Mouse (Mus musculus) liver, embryonic 13.5 days (tissue): ENCODE measurements at regions not wholly inside any gene's neighbourhood (a gene's known extent, or its start where the extent isn't known, plus 50 kb on each side); places are given as distances from the start of the nearest gene placed in this dataset.

Experiments
- ATAC-seq: fragments of 200-750 bp; cut with Nextera tagmentation; 2 replicates; pipeline ENCODE4 v1.8.0; 2017; ENCODE audit warnings: low read depth, mild to moderate bottlenecking, moderate number of reproducible peaks, moderate library complexity
- DNase-seq: peaks from one replicate; pipeline ENCODE4 v3.0.0; 2022
- H3K27ac ChIP-seq: fragments of 300-500 bp; sonication (generic); 2 replicates; pipeline ENCODE4 v1.5.1; 2015; ENCODE audit warnings: moderate library complexity, mild to moderate bottlenecking, inconsistent platforms
- H3K27me3 ChIP-seq: fragments of 300-500 bp; sonication (generic); 2 replicates; pipeline ENCODE4 v1.6.1; 2015; ENCODE audit warnings: mild to moderate bottlenecking, inconsistent platforms
- H3K36me3 ChIP-seq: fragments of 300-500 bp; sonication (generic); 2 replicates; pipeline ENCODE4 v1.6.1; 2015; ENCODE audit warnings: mild to moderate bottlenecking, inconsistent platforms
- H3K4me1 ChIP-seq: fragments of 300-500 bp; sonication (generic); replicated peaks from 2 replicates; pipeline ENCODE4 v1.6.1; 2015; ENCODE audit warnings: inconsistent platforms
- H3K4me2 ChIP-seq: fragments of 300-500 bp; sonication (generic); 2 replicates; pipeline ENCODE4 v1.6.1; 2015; ENCODE audit warnings: inconsistent platforms, mild to moderate bottlenecking, moderate library complexity
- H3K4me3 ChIP-seq: fragments of 300-500 bp; sonication (generic); replicated peaks from 2 replicates; pipeline ENCODE4 v1.5.1; 2015; ENCODE audit warnings: mild to moderate bottlenecking, inconsistent platforms
- H3K9ac ChIP-seq: fragments of 300-500 bp; sonication (generic); 2 replicates; pipeline ENCODE4 v1.6.1; 2015; ENCODE audit warnings: mild to moderate bottlenecking, inconsistent platforms
- H3K9me3 ChIP-seq: fragments of 300-500 bp; sonication (generic); replicated peaks from 2 replicates; pipeline ENCODE4 v1.6.1; 2016; ENCODE audit warnings: inconsistent platforms
- WGBS: fragments of 180-500 bp; shearing (Covaris S2); methylation state at CpG from one replicate; pipeline ENCODE4 v1.1.7; 2015; ENCODE audit not compliant: insufficient replicate concordance; 5-methylcytosine and 5-hydroxymethylcytosine counted together

GRCm38 (mm10) chr12:25890722-25891121, 524.3 kb downstream of the Rnf144a start:
- Histone ChIP-seq H3K9ac (no peak overlapping the region), H3K27me3 (no peaks in the 10 kb centered on the region), H3K4me3 (no peak overlapping the region), H3K27ac (no peak overlapping the region), H3K36me3 (no peaks in the 10 kb centered on the region), H3K4me1 (no peaks in the 10 kb centered on the region), H3K9me3 (no peaks in the 10 kb centered on the region), H3K4me2 (no peak overlapping the region)
- 52% methylated on average over 1 of the region's 1 CpGs for WGBS
- ATAC-seq (no peak), DNase-seq (no peak)

GRCm38 (mm10) chr12:25883771-25884171, 531.3 kb downstream of the Rnf144a start:
- Histone ChIP-seq H3K4me3 (no peak overlapping the region), H3K4me1 (no peaks in the 10 kb centered on the region), H3K4me2 (no peak overlapping the region), H3K27me3 (no peaks in the 10 kb centered on the region), H3K9me3 (no peaks in the 10 kb centered on the region), H3K9ac (no peak overlapping the region), H3K27ac (no peak overlapping the region), H3K36me3 (no peaks in the 10 kb centered on the region)
- ATAC-seq (no peak), DNase-seq (no peak)
- WGBS = 48% methylated on average over 5 of the region's 5 CpGs

GRCm38 (mm10) chr12:25871816-25872215, 543.2 kb downstream of the Rnf144a start:
- Histone ChIP-seq H3K36me3 (no peaks in the 10 kb centered on the region), H3K27me3 (no peaks in the 10 kb centered on the region), H3K27ac (no peak overlapping the region), H3K9ac (no peak overlapping the region), H3K4me1 (no peaks in the 10 kb centered on the region), H3K9me3 (no peaks in the 10 kb centered on the region), H3K4me3 (no peak overlapping the region), H3K4me2 (no peak overlapping the region)
- ATAC-seq (no peak), DNase-seq (no peak)
- WGBS = 61% methylated on average over 4 of the region's 4 CpGs

- Histone ChIP-seq H3K36me3 (no peaks in the 10 kb centered on the region), H3K4me1 (no peaks in the 10 kb centered on the region), H3K27me3 (no peaks in the 10 kb centered on the region), H3K9ac (no peak overlapping the region), H3K27ac (no peak overlapping the region), H3K4me2 (no peak overlapping the region), H3K9me3 (no peaks in the 10 kb centered on the region), H3K4me3 (no peak overlapping the region)
- DNase-seq (no peak), ATAC-seq (no peak)
- WGBS = 63% methylated on average over 11 of the region's 11 CpGs
Observed at GRCm38 (mm10) chr12:25871001-25871461, 544.0 kb downstream of the Rnf144a start.

- Histone ChIP-seq H3K9me3 (no peaks in the 10 kb centered on the region), H3K27ac (no peak overlapping the region), H3K4me2 (no peak overlapping the region), H3K27me3 (no peaks in the 10 kb centered on the region), H3K9ac (no peak overlapping the region), H3K4me1 (no peaks in the 10 kb centered on the region), H3K4me3 (no peak overlapping the region), H3K36me3 (no peaks in the 10 kb centered on the region)
- no peak for ATAC-seq
- no peak for DNase-seq
Observed at GRCm38 (mm10) chr12:25869846-25870245, 545.2 kb downstream of the Rnf144a start.

GRCm38 (mm10) chr12:25865063-25865462, 550.0 kb downstream of the Rnf144a start:
- no peaks in the 10 kb centered on the region for H3K9me3 ChIP-seq
- DNase-seq (no peak), ATAC-seq (no peak)
- no peaks in the 10 kb centered on the region for H3K36me3 ChIP-seq
- no peak overlapping the region for H3K4me2 ChIP-seq
- H3K27ac ChIP-seq = no peak overlapping the region
- no peaks in the 10 kb centered on the region for H3K4me1 ChIP-seq
- no peak overlapping the region for H3K4me3 ChIP-seq
- WGBS = 55% methylated on average over 3 of the region's 3 CpGs
- H3K9ac ChIP-seq = no peak overlapping the region
- no peaks in the 10 kb centered on the region for H3K27me3 ChIP-seq

GRCm38 (mm10) chr12:25864113-25864852, 550.8 kb downstream of the Rnf144a start:
- ATAC-seq = no peak

GRCm38 (mm10) chr12:25861100-25861499, 554.0 kb downstream of the Rnf144a start:
- no peak for DNase-seq
- 75% methylated on average over 3 of the region's 3 CpGs for WGBS

More at GRCm38 (mm10) chr12:25864113-25864852, 550.8 kb downstream of the Rnf144a start:
- no peaks in the 10 kb centered on the region for H3K36me3 ChIP-seq
- DNase-seq = no peak
- no peak overlapping the region for H3K4me3 ChIP-seq
- 45% methylated on average over 7 of the region's 7 CpGs for WGBS
- H3K27ac ChIP-seq = no peak overlapping the region
- no peak overlapping the region for H3K4me2 ChIP-seq
- H3K9ac ChIP-seq = no peak overlapping the region
- H3K27me3 ChIP-seq = no peaks in the 10 kb centered on the region
- H3K9me3 ChIP-seq = no peaks in the 10 kb centered on the region
- no peaks in the 10 kb centered on the region for H3K4me1 ChIP-seq

GRCm38 (mm10) chr12:25858397-25858796, 556.7 kb downstream of the Rnf144a start:
- ATAC-seq (no peak), DNase-seq (no peak)
- Histone ChIP-seq H3K4me3 (no peak overlapping the region), H3K4me2 (no peak overlapping the region), H3K27ac (no peak overlapping the region), H3K36me3 (no peaks in the 10 kb centered on the region), H3K4me1 (no peaks in the 10 kb centered on the region), H3K9me3 (no peaks in the 10 kb centered on the region), H3K9ac (no peak overlapping the region), H3K27me3 (no peaks in the 10 kb centered on the region)
- 72% methylated on average over 6 of the region's 6 CpGs for WGBS

More at GRCm38 (mm10) chr12:25861100-25861499, 554.0 kb downstream of the Rnf144a start:
- Histone ChIP-seq H3K4me1 (no peaks in the 10 kb centered on the region), H3K4me3 (no peak overlapping the region), H3K27me3 (no peaks in the 10 kb centered on the region), H3K27ac (no peak overlapping the region), H3K36me3 (no peaks in the 10 kb centered on the region), H3K9me3 (no peaks in the 10 kb centered on the region), H3K4me2 (no peak overlapping the region), H3K9ac (no peak overlapping the region)
- no peak for ATAC-seq

GRCm38 (mm10) chr12:25830057-25830456, 585.0 kb downstream of the Rnf144a start:
- Histone ChIP-seq H3K4me2 (no peak overlapping the region), H3K9me3 (no peaks in the 10 kb centered on the region), H3K36me3 (no peaks in the 10 kb centered on the region), H3K4me3 (no peak overlapping the region), H3K27ac (no peak overlapping the region), H3K27me3 (no peaks in the 10 kb centered on the region), H3K9ac (no peak overlapping the region), H3K4me1 (no peaks in the 10 kb centered on the region)
- DNase-seq (no peak), ATAC-seq (no peak)
- WGBS = 58% methylated on average over 7 of the region's 7 CpGs

GRCm38 (mm10) chr12:25827961-25828360, 587.1 kb downstream of the Rnf144a start:
- Histone ChIP-seq H3K4me3 (no peak overlapping the region), H3K9ac (no peak overlapping the region), H3K27ac (no peak overlapping the region), H3K27me3 (no peaks in the 10 kb centered on the region), H3K4me1 (no peaks in the 10 kb centered on the region), H3K4me2 (no peak overlapping the region), H3K9me3 (no peaks in the 10 kb centered on the region), H3K36me3 (no peaks in the 10 kb centered on the region)
- 64% methylated on average over 2 of the region's 2 CpGs for WGBS
- ATAC-seq (no peak), DNase-seq (no peak)

- no peaks in the 10 kb centered on the region for H3K36me3 ChIP-seq
- WGBS = 18% methylated on average over 3 of the region's 3 CpGs
- no peak overlapping the region for H3K9ac ChIP-seq
- no peaks in the 10 kb centered on the region for H3K27me3 ChIP-seq
- no peak for DNase-seq
- no peak overlapping the region for H3K27ac ChIP-seq
- no peak overlapping the region for H3K4me3 ChIP-seq
- H3K9me3 ChIP-seq = no peaks in the 10 kb centered on the region
- ATAC-seq = no peak
- no peak overlapping the region for H3K4me2 ChIP-seq
- no peaks in the 10 kb centered on the region for H3K4me1 ChIP-seq
Observed at GRCm38 (mm10) chr12:25826928-25827327, 588.1 kb downstream of the Rnf144a start.
